Mouse (Mus musculus) stomach, postnatal 0 days (tissue): ENCODE measurements around the gene Rsph9.

Source experiments
- CTCF ChIP-seq: IDR thresholded peaks from 2 replicates; pipeline ENCODE4 v1.5.1; 2016; ENCODE audit warnings: antibody characterized with exemption, low read depth, mild to moderate bottlenecking, moderate library complexity
- EP300 ChIP-seq: optimal IDR thresholded peaks from 2 replicates; pipeline ENCODE3; 2016; ENCODE audit warnings: antibody characterized with exemption

- TF ChIP-seq CTCF: no peak
- no peak for TF ChIP-seq EP300
These were observed 21.2 kb downstream of the Rsph9 start for GRCm38 (mm10) chr17:46122791-46123190.
